Comparison of ENCODE assay signal across 28 mouse cellular contexts in the genomic region with DNA sequence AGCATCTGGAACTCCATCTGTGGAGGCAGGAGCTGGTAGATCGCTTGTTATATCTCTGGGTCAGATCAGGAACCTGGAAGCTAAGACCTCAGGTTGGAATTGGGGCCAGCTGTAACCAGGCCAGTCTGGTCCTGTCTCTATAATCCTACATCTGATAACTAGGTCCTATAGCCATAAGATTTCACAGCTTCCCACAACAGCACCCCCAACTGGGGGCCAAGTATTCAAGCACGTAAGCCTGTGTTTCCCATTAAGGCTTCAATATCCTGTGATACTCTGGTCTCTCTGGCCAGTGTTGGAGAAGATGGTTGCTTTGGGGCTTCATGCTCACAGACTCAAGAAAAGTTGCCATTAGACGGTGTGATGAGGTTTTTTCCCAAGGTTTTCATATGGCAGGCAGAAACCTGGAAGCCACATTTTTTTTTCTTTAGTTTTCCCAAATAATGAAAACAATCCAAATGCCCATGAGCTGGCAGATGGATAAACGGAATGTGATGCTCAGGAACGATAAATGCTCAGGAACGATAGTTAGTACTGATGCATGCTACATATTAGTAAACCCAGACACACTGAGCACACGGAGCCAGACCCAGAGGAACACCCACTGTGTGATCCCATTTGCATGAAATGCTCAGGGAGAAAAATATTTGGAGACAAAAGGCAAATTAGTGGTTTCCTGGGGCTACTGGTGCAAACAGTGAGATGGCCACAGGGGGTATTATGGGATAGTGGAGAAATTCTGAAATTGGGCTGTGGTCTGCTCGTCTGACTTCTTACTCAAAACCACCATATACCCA.
DNase-seq lines count a peak whose midpoint lies in the region; ATAC-seq and TF ChIP-seq lines count a peak whose summit lies in the region.
"Had no signal": no experiment of that assay in that cellular context is flagged by ENCODE, and none has a peak within 500 bp of the region (broad histone marks: within the 10 kb centered on the region; RNA-seq: fewer than 3 reads in every experiment).

No protein-coding gene starts in this region.

- no peak overlapping the region for H3K4me3 ChIP-seq in hindbrain, postnatal 0 days (ENCODE audit: low read length)
- no peak overlapping the region for H3K4me3 ChIP-seq in hindbrain, embryonic 14.5 days (replicated peaks; ENCODE audit: low read length)
- no peak overlapping the region for H3K4me3 ChIP-seq in midbrain, postnatal 0 days (ENCODE audit: low read depth, low read length)
- H3K4me3 ChIP-seq in midbrain, embryonic 15.5 days, result no peak overlapping the region
- H3K4me3 ChIP-seq: embryonic facial prominence, embryonic 10.5 days; embryonic facial prominence, embryonic 13.5 days; erythroblast, embryonic 14.5 days; forebrain, embryonic 12.5 days; forebrain, embryonic 15.5 days; hindbrain, embryonic 10.5 days; hindbrain, embryonic 13.5 days had no signal

- H3K4me1 ChIP-seq in hindbrain, postnatal 0 days (ENCODE audit: insufficient read depth, low read length), result no peaks in the 10 kb centered on the region
- H3K4me1 ChIP-seq in hindbrain, embryonic 14.5 days (replicated peaks; ENCODE audit: control insufficient read depth, insufficient read depth, low read length), result no peaks in the 10 kb centered on the region
- H3K4me1 ChIP-seq in midbrain, postnatal 0 days (ENCODE audit: insufficient read depth, low read length), result no peaks in the 10 kb centered on the region
- peaks cover 4% of the 10 kb centered on the region; the same call in 1 of the 2 replicates for H3K4me1 ChIP-seq in midbrain, embryonic 15.5 days
- H3K4me1 ChIP-seq: embryonic facial prominence, embryonic 10.5 days; forebrain, embryonic 12.5 days; forebrain, embryonic 15.5 days; hindbrain, embryonic 10.5 days had no signal

- no peak overlapping the region for H3K4me2 ChIP-seq in hindbrain, postnatal 0 days (ENCODE audit: low read depth, low read length)
- no peak overlapping the region for H3K4me2 ChIP-seq in hindbrain, embryonic 14.5 days (replicated peaks)
- no peak overlapping the region for H3K4me2 ChIP-seq in midbrain, postnatal 0 days (ENCODE audit: low read depth, low read length, poor library complexity, severe bottlenecking)
- no peak overlapping the region for H3K4me2 ChIP-seq in midbrain, embryonic 15.5 days
- H3K4me2 ChIP-seq: embryonic facial prominence, embryonic 13.5 days; forebrain, embryonic 12.5 days; forebrain, embryonic 15.5 days; heart, embryonic 11.5 days; hindbrain, embryonic 13.5 days had no signal

- no peaks in the 10 kb centered on the region for H3K27me3 ChIP-seq in hindbrain, postnatal 0 days (ENCODE audit: insufficient read depth, low read length)
- H3K27me3 ChIP-seq in hindbrain, embryonic 14.5 days (ENCODE audit: control insufficient read depth, insufficient read depth, low read length), result no peaks in the 10 kb centered on the region
- H3K27me3 ChIP-seq in midbrain, postnatal 0 days (ENCODE audit: insufficient read depth, low read length), result no peaks in the 10 kb centered on the region
- H3K27me3 ChIP-seq in midbrain, embryonic 15.5 days (replicated peaks), result no peaks in the 10 kb centered on the region
- H3K27me3 ChIP-seq: embryonic facial prominence, embryonic 13.5 days; forebrain, embryonic 15.5 days; hindbrain, embryonic 13.5 days had no signal

- 0 out of 2 replicates have a peak, but pooled peaks have one; percentile 5 for TF ChIP-seq CTCF in hindbrain, postnatal 0 days (IDR thresholded peaks at IDR 0.05; ENCODE audit: low read depth)
- peak; percentile 16; the same call in 1 of the 2 replicates for TF ChIP-seq CTCF in midbrain, postnatal 0 days (IDR thresholded peaks at IDR 0.05)

- no peak overlapping the region for H3K9ac ChIP-seq in hindbrain, postnatal 0 days (replicated peaks; ENCODE audit: low read length)
- no peak overlapping the region for H3K9ac ChIP-seq in hindbrain, embryonic 14.5 days
- H3K9ac ChIP-seq in midbrain, postnatal 0 days (replicated peaks; ENCODE audit: low read length, poor library complexity, severe bottlenecking), result no peak overlapping the region
- no peak overlapping the region for H3K9ac ChIP-seq in midbrain, embryonic 15.5 days
- H3K9ac ChIP-seq: embryonic facial prominence, embryonic 13.5 days; forebrain, embryonic 12.5 days; forebrain, embryonic 15.5 days; hindbrain, embryonic 13.5 days had no signal

- ATAC-seq in hindbrain, postnatal 0 days, result no peak
- no peak for ATAC-seq in hindbrain, embryonic 14.5 days (ENCODE audit: low FRiP score)
- ATAC-seq in midbrain, postnatal 0 days (ENCODE audit: low FRiP score), result no peak
- ATAC-seq in midbrain, embryonic 15.5 days (replicated peaks), result no peak
- ATAC-seq: activated CD4-positive, CD25-positive, alpha-beta regulatory T cell, adult 4 months; forebrain, embryonic 15.5 days; intestine, postnatal 0 days had no signal

- no peaks in the 10 kb centered on the region for H3K9me3 ChIP-seq in hindbrain, postnatal 0 days (ENCODE audit: low read length)
- no peaks in the 10 kb centered on the region for H3K9me3 ChIP-seq in hindbrain, embryonic 14.5 days (ENCODE audit: control insufficient read depth, low read length)
- no peaks in the 10 kb centered on the region for H3K9me3 ChIP-seq in midbrain, postnatal 0 days (ENCODE audit: low read length)
- H3K9me3 ChIP-seq in midbrain, embryonic 15.5 days, result no peaks in the 10 kb centered on the region
- H3K9me3 ChIP-seq: embryonic facial prominence, embryonic 10.5 days; embryonic facial prominence, embryonic 13.5 days; forebrain, embryonic 12.5 days; forebrain, embryonic 15.5 days; hindbrain, embryonic 10.5 days; hindbrain, embryonic 13.5 days had no signal

- H3K27ac ChIP-seq in hindbrain, postnatal 0 days, result no peak overlapping the region
- no peak overlapping the region for H3K27ac ChIP-seq in hindbrain, embryonic 14.5 days
- no peak overlapping the region for H3K27ac ChIP-seq in midbrain, postnatal 0 days (ENCODE audit: low read depth, low read length)
- H3K27ac ChIP-seq in midbrain, embryonic 15.5 days, result no peak overlapping the region
- H3K27ac ChIP-seq: embryonic facial prominence, embryonic 10.5 days; embryonic facial prominence, embryonic 13.5 days; forebrain, embryonic 12.5 days; forebrain, embryonic 15.5 days; hindbrain, embryonic 10.5 days; hindbrain, embryonic 13.5 days had no signal

- no peaks in the 10 kb centered on the region for H3K36me3 ChIP-seq in hindbrain, postnatal 0 days (ENCODE audit: insufficient read depth, low read length)
- H3K36me3 ChIP-seq in hindbrain, embryonic 14.5 days (replicated peaks; ENCODE audit: control insufficient read depth, insufficient read depth), result no peaks in the 10 kb centered on the region
- H3K36me3 ChIP-seq in midbrain, postnatal 0 days (ENCODE audit: insufficient read depth, low read length), result no peaks in the 10 kb centered on the region
- H3K36me3 ChIP-seq in midbrain, embryonic 15.5 days (replicated peaks), result no peaks in the 10 kb centered on the region
- H3K36me3 ChIP-seq: embryonic facial prominence, embryonic 10.5 days; embryonic facial prominence, embryonic 13.5 days; forebrain, embryonic 12.5 days; forebrain, embryonic 15.5 days; hindbrain, embryonic 10.5 days; hindbrain, embryonic 13.5 days had no signal

- no peak for DNase-seq in hindbrain, postnatal 0 days (ENCODE audit: low spot score)
- no peak for DNase-seq in hindbrain, embryonic 14.5 days (ENCODE audit: low spot score)
- DNase-seq in midbrain, postnatal 0 days (ENCODE audit: low spot score), result no peak
- peak; percentile 64 for DNase-seq in Muller cell, postnatal 12 days (ENCODE audit: inconsistent ontology term)
- peak; percentile 42 for DNase-seq in ZHBTc4 (ENCODE audit: low read depth, low spot score)
- no peak for DNase-seq in c-Kit-positive CD71-positive TER-119-positive erythroid progenitor cells, embryonic 14.5 days (ENCODE audit: low spot score)
- no peak for DNase-seq in gastrocnemius, postnatal 25 days
- DNase-seq: adrenal gland, adult 8-10 months; adrenal gland, postnatal 36 days; B cell, adult 2 months; cerebellum, adult 11 months; cerebellum, adult 2 months; cerebellum, postnatal 10 days; cerebellum, postnatal 36 days; embryo, embryonic 11 days; gastrocnemius, postnatal 36 days; heart, postnatal 36 days had no signal

- WGBS in hindbrain, postnatal 0 days, result 61% methylated on average over 8 of the region's 8 CpGs
- WGBS in hindbrain, embryonic 14.5 days, result 75% methylated on average over 8 of the region's 8 CpGs
- WGBS in midbrain, postnatal 0 days, result 77% methylated on average over 8 of the region's 8 CpGs
- WGBS in midbrain, embryonic 15.5 days, result 79% methylated on average over 8 of the region's 8 CpGs

Comparison
In these comparisons a context has a peak if more than half of its experiments do, and no peak if none do; other contexts are left out.
1. DNase-seq: peak in Muller cell, postnatal 12 days (single experiment) and ZHBTc4 (single experiment); none in hindbrain, postnatal 0 days (single experiment), hindbrain, embryonic 14.5 days (single experiment), midbrain, postnatal 0 days (single experiment), c-Kit-positive CD71-positive TER-119-positive erythroid progenitor cells, embryonic 14.5 days (single experiment) and gastrocnemius, postnatal 25 days (single experiment).